Mouse (Mus musculus) yolk sac, embryonic 10.5 days (tissue): Measurements from ENCODE around the gene Fam219a.

Experiments used
- DNase-seq: peaks from one replicate; pipeline ENCODE4 v3.0.0-alpha.2; 2017; ENCODE audit warnings: low spot score

Gene Fam219a

DNA sequence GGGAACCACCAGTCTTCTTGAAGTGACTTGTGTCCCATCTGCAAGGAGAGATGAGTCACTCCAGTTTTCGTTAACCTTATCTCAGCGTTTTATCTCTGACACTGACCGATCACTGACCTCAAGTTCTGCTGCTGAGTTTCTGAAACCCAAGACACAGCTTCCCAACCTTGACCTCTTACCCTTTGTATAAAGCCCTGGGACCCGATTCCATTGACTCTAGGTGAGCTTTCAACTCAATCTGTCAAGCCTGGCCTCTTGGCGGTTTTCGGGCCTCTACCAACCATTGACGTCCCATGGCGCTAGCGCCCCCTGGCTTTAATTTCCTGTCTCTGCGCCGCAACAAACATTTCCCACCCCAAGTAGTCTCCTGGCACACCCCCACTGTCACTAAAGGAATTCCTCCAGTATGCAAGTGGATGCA, 64.2 kb downstream of the Fam219a start:
- peak; percentile 64 for DNase-seq

DNA sequence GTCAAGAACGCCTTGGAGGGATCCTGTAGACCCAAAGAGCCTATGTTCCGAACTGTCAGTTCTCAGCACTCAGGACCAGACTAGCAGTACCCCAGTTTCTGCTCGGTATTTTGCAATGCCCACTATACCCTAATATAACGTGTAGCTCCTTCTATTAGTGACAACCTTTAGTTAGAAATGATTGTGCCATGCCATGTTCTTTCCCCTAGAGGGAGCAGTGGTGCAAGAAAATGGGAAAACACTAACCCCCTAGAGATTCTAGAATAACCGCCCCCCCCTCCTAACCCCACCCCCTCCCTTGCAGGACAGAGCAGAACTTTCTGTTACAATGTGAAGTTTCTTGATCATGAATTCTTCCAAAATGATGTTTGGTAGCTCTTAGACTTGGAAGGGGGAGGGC, 65.0 kb downstream of the Fam219a start:
- no peak for DNase-seq

DNA sequence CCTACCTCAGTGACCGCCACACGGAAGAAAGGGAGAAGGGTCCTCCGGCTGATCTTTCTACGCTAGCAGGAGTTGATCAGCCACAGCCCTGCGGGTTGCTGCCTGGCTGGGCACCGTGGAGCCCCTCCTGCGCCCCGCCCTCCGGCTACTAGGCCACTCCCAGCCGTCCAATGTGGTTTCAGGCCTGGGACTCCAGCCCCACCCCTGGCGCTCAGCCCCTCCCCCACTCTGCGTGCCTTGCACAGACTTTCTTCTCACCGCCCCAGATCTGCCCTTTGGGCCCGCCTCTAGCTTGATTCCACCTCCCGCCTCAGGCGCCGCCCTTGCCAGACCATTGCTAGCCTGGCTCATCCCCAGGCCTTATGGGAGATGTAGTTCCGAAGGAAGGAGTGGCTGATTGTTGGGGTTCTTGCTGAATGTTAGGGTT, 66.3 kb downstream of the Fam219a start, which contains the start of gene AI464131:
AI464131 (minus strand) TSS at position 91 of the 427 bp plus-strand sequence.
- peak; percentile 99 for DNase-seq

DNA sequence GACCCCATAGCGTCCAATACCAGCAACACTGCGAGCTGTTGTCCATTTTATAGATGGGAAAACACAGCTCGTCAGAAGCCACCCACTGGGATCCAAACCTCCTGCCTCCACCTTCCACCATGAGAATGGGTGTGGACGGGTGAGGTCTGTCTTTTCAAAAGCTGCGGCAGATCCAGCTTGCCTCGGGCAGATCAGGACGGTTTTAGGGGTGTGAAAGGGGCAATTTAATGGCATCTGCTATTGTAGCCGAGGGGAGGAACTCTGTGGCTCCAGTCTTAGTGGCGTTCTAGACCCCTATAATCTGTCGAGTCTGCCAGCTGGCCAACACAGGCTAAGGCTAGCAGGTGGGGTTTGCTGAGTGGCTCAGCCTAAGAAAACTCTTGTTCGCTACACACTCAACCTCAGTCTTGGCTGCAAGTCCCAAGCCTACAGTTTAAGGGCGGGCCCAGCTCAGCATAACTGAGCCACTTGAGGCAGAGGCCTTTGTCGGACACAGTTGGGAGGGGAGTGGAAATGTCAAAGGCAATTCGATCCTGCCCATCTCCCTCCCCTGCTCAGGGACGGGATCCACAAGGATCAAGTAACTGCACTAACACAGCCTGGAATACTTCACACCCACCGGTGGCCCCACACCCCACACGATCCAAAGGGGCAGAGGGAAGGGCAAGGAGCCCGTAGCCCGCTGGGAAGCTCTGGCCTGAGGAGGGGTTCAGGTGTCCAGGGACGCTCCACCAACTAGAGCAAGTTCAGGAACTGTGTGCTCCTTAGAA, 67.0 kb downstream of the Fam219a start:
- no peak for DNase-seq

GRCm38 (mm10) chr4:41500787-41501186, 68.6 kb downstream of the Fam219a start:
- DNase-seq: no peak

DNA sequence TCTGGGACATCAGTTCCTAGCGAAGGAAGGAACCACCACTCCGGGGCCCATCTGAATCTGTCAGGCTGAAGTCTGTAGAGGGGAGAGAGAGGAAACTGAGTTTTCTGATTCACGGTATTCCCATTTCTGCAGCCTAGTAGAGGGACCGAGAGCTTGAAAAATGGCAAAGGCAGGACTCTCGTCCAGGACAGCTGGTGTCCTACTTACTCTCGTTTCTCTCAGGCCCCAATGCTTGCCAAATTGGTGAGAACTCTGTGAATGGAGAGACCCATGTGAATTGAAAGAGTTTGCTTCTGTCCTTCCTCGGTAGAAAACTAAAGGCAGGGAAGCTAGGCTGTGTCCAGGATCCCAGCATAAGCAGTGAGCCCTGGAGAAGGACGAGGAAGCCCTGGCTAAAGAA, 69.7 kb downstream of the Fam219a start:
- DNase-seq: no peak

DNA sequence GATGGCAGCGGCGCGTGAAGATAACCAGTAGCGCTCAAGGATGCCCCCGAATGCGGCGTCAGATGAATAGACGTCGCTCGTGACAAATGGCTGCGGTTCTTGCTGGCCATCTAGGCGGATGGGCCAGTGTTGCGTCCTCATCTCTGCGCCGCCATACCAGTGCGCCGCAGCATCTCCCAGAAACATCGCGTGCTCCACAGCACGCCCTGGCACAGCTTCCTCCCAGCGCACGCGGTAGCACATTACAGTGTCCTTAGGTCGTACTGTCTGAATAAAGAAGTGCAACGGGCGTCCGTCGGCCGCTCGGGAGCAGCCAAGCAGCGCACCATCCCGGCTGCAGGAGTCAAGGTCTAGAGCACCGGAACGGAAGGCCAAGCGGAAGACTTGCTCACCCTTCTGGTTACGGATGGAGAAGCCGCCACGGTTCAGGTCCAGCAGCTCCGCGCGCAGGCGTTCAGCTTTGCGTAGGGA, 70.4 kb downstream of the Fam219a start:
- DNase-seq: no peak

GRCm38 (mm10) chr4:41497995-41498845, 71.1 kb downstream of the Fam219a start:
- no peak for DNase-seq

- DNase-seq: no peak
Measured at GRCm38 (mm10) chr4:41497579-41497978, 71.8 kb downstream of the Fam219a start.

GRCm38 (mm10) chr4:41497046-41497445, 72.3 kb downstream of the Fam219a start:
- DNase-seq: no peak

GRCm38 (mm10) chr4:41495850-41496249, 73.5 kb downstream of the Fam219a start:
- no peak for DNase-seq

- no peak for DNase-seq
Measured at GRCm38 (mm10) chr4:41495076-41495475, 74.3 kb downstream of the Fam219a start.

DNA sequence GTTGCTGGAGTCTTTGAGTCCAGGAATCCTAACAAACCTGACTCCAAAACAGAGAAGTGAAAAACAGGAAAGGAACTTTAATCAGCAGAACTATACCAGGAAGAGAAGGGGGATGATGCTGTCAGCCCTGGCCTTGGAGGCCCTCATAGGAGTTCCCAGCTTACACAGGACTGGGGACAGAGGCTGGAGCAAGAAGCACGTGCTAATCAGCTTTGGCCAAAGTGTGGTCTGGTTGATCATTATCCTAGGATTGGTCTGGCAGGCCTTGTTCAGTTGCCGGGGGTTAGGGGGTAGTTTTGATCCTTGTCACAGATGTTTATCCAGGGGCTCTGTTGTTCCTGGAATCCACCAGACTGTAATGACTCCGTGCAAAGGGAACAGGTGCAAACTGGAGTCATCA, 75.0 kb downstream of the Fam219a start:
- DNase-seq: peak; percentile 88

- peak; percentile 52 for DNase-seq
Measured at GRCm38 (mm10) chr4:41493464-41494116, 75.7 kb downstream of the Fam219a start.

DNA sequence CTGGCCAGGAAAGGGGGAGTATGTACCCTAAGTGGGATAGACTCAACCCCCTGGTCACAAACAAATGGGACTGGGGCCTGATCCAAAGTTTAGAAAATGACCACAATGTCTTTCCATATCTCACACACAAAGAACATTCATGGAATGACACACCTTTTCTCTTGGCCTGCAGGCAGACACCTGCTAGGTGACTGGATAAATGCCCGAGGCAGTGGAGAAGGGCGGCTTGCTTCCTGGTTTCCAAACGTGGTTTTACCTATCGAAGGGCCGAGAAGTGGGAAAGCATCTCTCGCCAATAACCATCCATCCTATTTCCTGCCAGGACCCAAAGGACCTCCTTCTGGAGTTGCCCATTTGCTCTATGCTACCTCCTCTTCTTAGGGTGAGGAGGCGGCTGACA, 76.4 kb downstream of the Fam219a start:
- DNase-seq: no peak

- no peak for DNase-seq
Measured at GRCm38 (mm10) chr4:41481601-41482017, 87.7 kb downstream of the Fam219a start.

DNA sequence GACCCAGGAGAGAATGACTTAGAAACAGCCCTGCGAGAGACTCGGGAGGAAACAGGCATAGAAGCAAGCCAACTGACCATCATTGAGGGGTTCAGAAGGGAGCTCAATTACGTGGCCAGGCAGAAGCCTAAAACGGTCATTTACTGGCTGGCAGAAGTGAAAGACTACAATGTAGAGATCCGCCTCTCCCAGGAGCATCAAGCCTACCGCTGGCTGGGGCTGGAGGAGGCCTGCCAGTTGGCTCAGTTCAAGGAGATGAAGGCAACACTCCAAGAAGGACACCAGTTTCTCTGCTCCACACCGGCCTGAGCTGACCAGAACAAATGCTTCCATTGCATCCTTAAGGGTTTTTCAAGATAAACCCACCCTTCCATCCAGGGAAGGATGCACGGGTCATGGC, 89.1 kb downstream of the Fam219a start:
- no peak for DNase-seq

GRCm38 (mm10) chr4:41479456-41479804, 89.9 kb downstream of the Fam219a start:
- DNase-seq: no peak

- DNase-seq: no peak
Measured at GRCm38 (mm10) chr4:41478751-41479455, 90.4 kb downstream of the Fam219a start.

GRCm38 (mm10) chr4:41477648-41478160, 91.6 kb downstream of the Fam219a start:
- DNase-seq: no peak

- no peak for DNase-seq
Measured at GRCm38 (mm10) chr4:41471384-41471689, 98.0 kb downstream of the Fam219a start.
